Mouse (Mus musculus) olfactory bulb, adult 2 months (tissue): ENCODE results near the gene 1700020A23Rik.

ENCODE experiments used
- CTCF ChIP-seq: fragments of 200-500 bp; IDR thresholded peaks from 2 replicates; pipeline ENCODE4 v1.5.1; 2012; ENCODE audit warnings: low read depth, mild to moderate bottlenecking, low read length, moderate library complexity; ENCODE audit not compliant: insufficient read depth
- POLR2A ChIP-seq: fragments of 200-500 bp; IDR thresholded peaks from 2 replicates; pipeline ENCODE4 v1.6.1; 2012; ENCODE audit warnings: mild to moderate bottlenecking, low read depth, low read length, moderate library complexity; ENCODE audit not compliant: insufficient read depth

- TF ChIP-seq CTCF (peak; percentile 79), POLR2A (no peak)
Measured at GRCm38 (mm10) chr2:130362511-130363026, 42.5 kb upstream of the 1700020A23Rik start.
